In genomic region chr11:60871409-60871808, GRCm38 (mm10) we compare ENCODE assay signal across 30 mouse cellular contexts. TPM values are rescaled to one million over a fixed set of nuclear protein-coding genes. Genes with fewer than 3 reads are reported as not detected.
DNase-seq lines count a peak whose midpoint lies in the region; ATAC-seq and TF ChIP-seq lines count a peak whose summit lies in the region.
"Had no signal": no experiment of that assay in that cellular context is flagged by ENCODE, and none has a peak within 500 bp of the region (broad histone marks: within the 10 kb centered on the region; RNA-seq: fewer than 3 reads in every experiment).

No protein-coding gene starts in this region.

- peaks cover 22% of the 10 kb centered on the region for H3K36me3 ChIP-seq in heart, embryonic 12.5 days
- H3K36me3 ChIP-seq in heart, embryonic 15.5 days = peaks cover 6% of the 10 kb centered on the region; the same call in 1 of the 2 replicates
- H3K36me3 ChIP-seq: forebrain, embryonic 15.5 days had no signal

- TF ChIP-seq CTCF in gastrocnemius, adult 2 months (IDR thresholded peaks at IDR 0.05) = no peak
- no peak for TF ChIP-seq CTCF in layer of hippocampus, adult 2 months (conservative IDR thresholded peaks at IDR 0.05)

- no peaks in the 10 kb centered on the region for H3K9me3 ChIP-seq in heart, embryonic 12.5 days (replicated peaks)
- no peaks in the 10 kb centered on the region for H3K9me3 ChIP-seq in heart, embryonic 15.5 days (replicated peaks)
- H3K9me3 ChIP-seq: embryonic facial prominence, embryonic 10.5 days; embryonic facial prominence, embryonic 13.5 days; forebrain, embryonic 12.5 days; forebrain, embryonic 15.5 days; hindbrain, embryonic 10.5 days; hindbrain, embryonic 13.5 days; intestine, embryonic 15.5 days had no signal

- no peak for ATAC-seq in heart, embryonic 12.5 days (ENCODE audit: insufficient number of reproducible peaks, low FRiP score)
- ATAC-seq in heart, embryonic 15.5 days (replicated peaks; ENCODE audit: insufficient number of reproducible peaks, insufficient read depth, low FRiP score, low read depth) = no peak
- ATAC-seq: activated CD4-positive, CD25-positive, alpha-beta regulatory T cell, adult 4 months; forebrain, embryonic 15.5 days; hindbrain, embryonic 16.5 days; intestine, embryonic 15.5 days had no signal

- WGBS in heart, embryonic 12.5 days = 45% methylated on average over 4 of the region's 4 CpGs
- WGBS in heart, embryonic 15.5 days = 30% methylated on average over 4 of the region's 4 CpGs

- intact Hi-C loops in gastrocnemius, adult 2 months (cut with DNase I) = no loop called here
- intact Hi-C loops in heart, postnatal 10 days (cut with DNase I) = no loop called here
- intact Hi-C loops in heart, postnatal 25 days (cut with DNase I) = no loop called here

- peak overlapping the region; percentile 39 for H3K27ac ChIP-seq in gastrocnemius, adult 2 months
- peak overlapping the region; percentile 32 for H3K27ac ChIP-seq in heart, embryonic 12.5 days (ENCODE audit: poor library complexity, severe bottlenecking)
- 0 out of 2 replicates have a peak overlapping the region, but pooled peaks have one; percentile 33 for H3K27ac ChIP-seq in heart, embryonic 15.5 days
- peak overlapping the region; percentile 41; the same call in 1 of the 2 replicates for H3K27ac ChIP-seq in layer of hippocampus, adult 2 months
- H3K27ac ChIP-seq: embryonic facial prominence, embryonic 10.5 days; embryonic facial prominence, embryonic 13.5 days; forebrain, embryonic 12.5 days; forebrain, embryonic 15.5 days; heart, adult 2 months; hindbrain, embryonic 10.5 days; hindbrain, embryonic 13.5 days; intestine, embryonic 15.5 days had no signal

- no peak overlapping the region for H3K4me3 ChIP-seq in gastrocnemius, adult 2 months
- H3K4me3 ChIP-seq in heart, embryonic 12.5 days = no peak overlapping the region
- H3K4me3 ChIP-seq in heart, embryonic 15.5 days = no peak overlapping the region
- no peak overlapping the region for H3K4me3 ChIP-seq in layer of hippocampus, adult 2 months
- H3K4me3 ChIP-seq: embryonic facial prominence, embryonic 10.5 days; embryonic facial prominence, embryonic 13.5 days; erythroblast, embryonic 14.5 days; forebrain, embryonic 12.5 days; forebrain, embryonic 15.5 days; heart, adult 2 months; hindbrain, embryonic 10.5 days; hindbrain, embryonic 13.5 days; intestine, embryonic 15.5 days had no signal

- peak overlapping the region; percentile 38 for H3K4me2 ChIP-seq in heart, embryonic 12.5 days
- H3K4me2 ChIP-seq in heart, embryonic 15.5 days = no peak overlapping the region
- H3K4me2 ChIP-seq: embryonic facial prominence, embryonic 13.5 days; forebrain, embryonic 12.5 days; forebrain, embryonic 15.5 days; hindbrain, embryonic 13.5 days; intestine, embryonic 15.5 days had no signal

- DNase-seq in gastrocnemius, adult 2 months = no peak
- no peak for DNase-seq in gastrocnemius, postnatal 4 days (ENCODE audit: low spot score in 2 of 2)
- no peak for DNase-seq in heart, postnatal 10 days
- no peak for DNase-seq in heart, postnatal 25 days (ENCODE audit: low spot score)
- no peak for DNase-seq in layer of hippocampus, adult 2 months (ENCODE audit: low spot score in 2 of 2)
- DNase-seq in layer of hippocampus, postnatal 10 days (ENCODE audit: low spot score in 2 of 2) = no peak
- DNase-seq: adrenal gland, adult 8-10 months; adrenal gland, postnatal 25 days; cerebellum, adult 11-12 months; cerebellum, adult 8-10 months; cerebellum, postnatal 10 days; cerebellum, postnatal 36 days; embryo, embryonic 11 days; gastrocnemius, postnatal 10 days; gastrocnemius, postnatal 36 days; heart, adult 2 months; kidney, adult 11 months; kidney, adult 8-10 months had no signal

- H3K4me1 ChIP-seq in heart, embryonic 12.5 days (replicated peaks) = peaks cover 83% of the 10 kb centered on the region
- H3K4me1 ChIP-seq in heart, embryonic 15.5 days (replicated peaks) = peaks cover 83% of the 10 kb centered on the region

- no peaks in the 10 kb centered on the region for H3K27me3 ChIP-seq in heart, embryonic 12.5 days (replicated peaks)
- H3K27me3 ChIP-seq in heart, embryonic 15.5 days = no peaks in the 10 kb centered on the region
- H3K27me3 ChIP-seq: embryonic facial prominence, embryonic 13.5 days; forebrain, embryonic 12.5 days; forebrain, embryonic 15.5 days; hindbrain, embryonic 13.5 days; intestine, embryonic 15.5 days had no signal

- no peak overlapping the region for H3K9ac ChIP-seq in heart, embryonic 12.5 days
- H3K9ac ChIP-seq in heart, embryonic 15.5 days = no peak overlapping the region
- H3K9ac ChIP-seq: embryonic facial prominence, embryonic 13.5 days; forebrain, embryonic 12.5 days; forebrain, embryonic 15.5 days; hindbrain, embryonic 13.5 days; intestine, embryonic 15.5 days had no signal

RNA-seq across cellular contexts. Expression of gene Tmem11, which starts 7.7 kb away (rescaled TPM):
- 10 to 100 TPM; 41.4 to 41.6 TPM for total RNA-seq in gastrocnemius, adult 2 months (2021)
- 10 to 100 TPM; 46.3 to 50.8 TPM for total RNA-seq in gastrocnemius, postnatal 4 days (2021)
- polyA plus RNA-seq in heart, embryonic 12.5 days (2016; fragmentation: Nextera tagmentation; extraction: Ambion mirVana) = 52.6 and 53.9 TPM in 2 replicates
- 10 to 100 TPM; 37.2 to 38.3 TPM for total RNA-seq in heart, postnatal 10 days (2021)
- 52.1 and 63.2 TPM in 2 replicates for polyA plus RNA-seq in heart, embryonic 15.5 days (2015; fragmentation: Nextera tagmentation; extraction: Ambion mirVana)
- total RNA-seq in heart, postnatal 25 days (2021) = 10 to 100 TPM; 27.6 to 28.0 TPM
- 10 to 100 TPM; 26.8 to 29.1 TPM for total RNA-seq in layer of hippocampus, adult 2 months (2021)
- total RNA-seq in layer of hippocampus, postnatal 10 days (2021) = 10 to 100 TPM; 22.9 to 25.5 TPM

RNA-seq across cellular contexts. Expression of gene Dhrs7b, which starts 41.0 kb away (rescaled TPM):
- 10 to 100 TPM; 20.8 to 23.0 TPM for total RNA-seq in gastrocnemius, adult 2 months (2021)
- 10 to 100 TPM; 14.9 to 16.7 TPM for total RNA-seq in gastrocnemius, postnatal 4 days (2021)
- 31.6 and 33.4 TPM in 2 replicates for polyA plus RNA-seq in heart, embryonic 12.5 days (2016; fragmentation: Nextera tagmentation; extraction: Ambion mirVana)
- 10 to 100 TPM; 18.9 to 21.1 TPM for total RNA-seq in heart, postnatal 10 days (2021)
- 26.8 and 30.4 TPM in 2 replicates for polyA plus RNA-seq in heart, embryonic 15.5 days (2015; fragmentation: Nextera tagmentation; extraction: Ambion mirVana)
- total RNA-seq in heart, postnatal 25 days (2021) = 10 to 100 TPM; 20.1 to 20.8 TPM
- 10 to 100 TPM; 28.3 to 29.4 TPM for total RNA-seq in layer of hippocampus, adult 2 months (2021)
- total RNA-seq in layer of hippocampus, postnatal 10 days (2021) = 10 to 100 TPM; 26.1 to 27.4 TPM

RNA-seq across cellular contexts. Expression of gene Natd1, which starts 43.1 kb away (rescaled TPM):
- 10 to 100 TPM in 1 of 2 experiments, 1 to 10 TPM in 1; 8.6 to 10.4 TPM for total RNA-seq in gastrocnemius, adult 2 months (2021)
- 10 to 100 TPM; 19.8 to 25.2 TPM for total RNA-seq in gastrocnemius, postnatal 4 days (2021)
- 22.1 and 25.5 TPM in 2 replicates for polyA plus RNA-seq in heart, embryonic 12.5 days (2016; fragmentation: Nextera tagmentation; extraction: Ambion mirVana)
- total RNA-seq in heart, postnatal 10 days (2021) = 10 to 100 TPM; 18.1 to 24.2 TPM
- polyA plus RNA-seq in heart, embryonic 15.5 days (2015; fragmentation: Nextera tagmentation; extraction: Ambion mirVana) = 11.9 and 22.3 TPM in 2 replicates
- 10 to 100 TPM; 14.6 to 14.9 TPM for total RNA-seq in heart, postnatal 25 days (2021)
- total RNA-seq in layer of hippocampus, adult 2 months (2021) = 10 to 100 TPM; 10.6 TPM
- total RNA-seq in layer of hippocampus, postnatal 10 days (2021) = 10 to 100 TPM; 13.3 to 16.8 TPM

RNA-seq across cellular contexts. Expression of gene Shmt1, which starts 59.9 kb away (rescaled TPM):
- 10 to 100 TPM in 1 of 2 experiments, 1 to 10 TPM in 1; 8.3 to 10.0 TPM for total RNA-seq in gastrocnemius, adult 2 months (2021)
- 10 to 100 TPM; 29.0 to 34.1 TPM for total RNA-seq in gastrocnemius, postnatal 4 days (2021)
- polyA plus RNA-seq in heart, embryonic 12.5 days (2016; fragmentation: Nextera tagmentation; extraction: Ambion mirVana) = 34.5 and 38.6 TPM in 2 replicates
- 10 to 100 TPM; 19.9 to 22.4 TPM for total RNA-seq in heart, postnatal 10 days (2021)
- polyA plus RNA-seq in heart, embryonic 15.5 days (2015; fragmentation: Nextera tagmentation; extraction: Ambion mirVana) = 35.7 and 42.0 TPM in 2 replicates
- 10 to 100 TPM in 1 of 2 experiments, 1 to 10 TPM in 1; 5.1 to 12.6 TPM for total RNA-seq in heart, postnatal 25 days (2021)
- total RNA-seq in layer of hippocampus, adult 2 months (2021) = 1 to 10 TPM; 8.6 to 9.6 TPM
- 1 to 10 TPM; 3.9 to 7.1 TPM for total RNA-seq in layer of hippocampus, postnatal 10 days (2021)
- polyA plus RNA-seq: erythroblast, embryonic 14.5 days had no signal
